Mouse (Mus musculus): ENCODE measurements around the gene Spry2. TPM values are rescaled to one million over a fixed set of nuclear protein-coding genes. Genes with fewer than 3 reads are reported as not detected.

Spry2 gene
- polyA plus RNA-seq, 2 experiments: 35.6 to 75.9 TPM

GRCm38 (mm10) chr14:105851359-105852067 lies 45.1 kb downstream of the Spry2 start:
- ATAC-seq (ENCODE audit: low FRiP score, low read depth) (no peak), DNase-seq (ENCODE audit: low spot score) (no peak)
- Histone ChIP-seq H3K27me3 (ENCODE audit: control insufficient read depth, insufficient read depth, low read length) (no peaks in the 10 kb centered on the region), H3K9me3 (ENCODE audit: control insufficient read depth, low read length) (no peaks in the 10 kb centered on the region), H3K4me2 (replicated peaks; ENCODE audit: low read depth, low read length, severe bottlenecking) (no peak overlapping the region), H3K36me3 (ENCODE audit: control insufficient read depth, insufficient read depth, low read length) (no peaks in the 10 kb centered on the region), H3K4me3 (replicated peaks; ENCODE audit: low read length) (no peak overlapping the region), H3K9ac (ENCODE audit: low read depth, low read length, severe bottlenecking) (no peak overlapping the region), H3K4me1 (ENCODE audit: control insufficient read depth, insufficient read depth, low read length) (no peaks in the 10 kb centered on the region), H3K27ac (replicated peaks; ENCODE audit: low read depth, low read length) (no peak overlapping the region)
- no peak for TF ChIP-seq POLR2A (IDR thresholded peaks at IDR 0.05; ENCODE audit: borderline replicate concordance, extremely low read depth, insufficient read depth, insufficient read length)
- 60% methylated on average over 7 of the region's 7 CpGs for WGBS

Other genes with a start within 250 kb of the Spry2 start
- gene Trim52, start 209.4 kb upstream of the Spry2 start, polyA plus RNA-seq (2012; rRNA removed): 0.06 and 0.10 TPM in 2 replicates
- gene Trim52, start 209.4 kb upstream of the Spry2 start, polyA plus RNA-seq (2014; fragmentation: Nextera tagmentation; extraction: Ambion mirVana): not detected in 2 replicates